Mouse (Mus musculus): ENCODE results near the gene Six5. TPM values are rescaled to one million over a fixed set of nuclear protein-coding genes. Genes with fewer than 3 reads are reported as not detected.

Gene Six5
- polyA plus RNA-seq, 1 experiment from 2014 or later = 2.5 TPM

- Histone ChIP-seq H3K4me3 (replicated peaks; ENCODE audit: low read length) (no peak overlapping the region), H3K9ac (no peak overlapping the region), H3K27ac (no peak overlapping the region), H3K27me3 (ENCODE audit: control insufficient read depth, insufficient read depth, low read length) (no peaks in the 10 kb centered on the region; the same call in 1 of the 2 replicates), H3K4me2 (replicated peaks) (no peak overlapping the region), H3K9me3 (ENCODE audit: control insufficient read depth, low read length) (no peaks in the 10 kb centered on the region), H3K36me3 (replicated peaks; ENCODE audit: control insufficient read depth, insufficient read depth) (peaks cover 64% of the 10 kb centered on the region), H3K4me1 (replicated peaks; ENCODE audit: control insufficient read depth, insufficient read depth, low read length) (peaks cover 11% of the 10 kb centered on the region)
- DNase-seq (ENCODE audit: low spot score) (no peak), ATAC-seq (ENCODE audit: low FRiP score) (no peak)
- WGBS = 94% methylated on average over 4 of the region's 4 CpGs
Measured at GRCm38 (mm10) chr7:19082171-19082570, 12.2 kb upstream of the Six5 start.

- Histone ChIP-seq H3K4me3 (replicated peaks; ENCODE audit: low read length) (no peak overlapping the region), H3K4me1 (replicated peaks; ENCODE audit: control insufficient read depth, insufficient read depth, low read length) (peaks cover 2% of the 10 kb centered on the region; the same call in 1 of the 2 replicates), H3K4me2 (replicated peaks) (no peak overlapping the region), H3K27me3 (ENCODE audit: control insufficient read depth, insufficient read depth, low read length) (no peaks in the 10 kb centered on the region; the same call in 1 of the 2 replicates), H3K36me3 (replicated peaks; ENCODE audit: control insufficient read depth, insufficient read depth) (peaks cover 70% of the 10 kb centered on the region), H3K9me3 (ENCODE audit: control insufficient read depth, low read length) (no peaks in the 10 kb centered on the region), H3K9ac (no peak overlapping the region), H3K27ac (no peak overlapping the region)
- DNase-seq (ENCODE audit: low spot score) (no peak), ATAC-seq (ENCODE audit: low FRiP score) (no peak)
- 66% methylated on average over 6 of the region's 6 CpGs for WGBS
Measured at GRCm38 (mm10) chr7:19083096-19083495, 11.3 kb upstream of the Six5 start.

- H3K4me1 ChIP-seq (replicated peaks; ENCODE audit: control insufficient read depth, insufficient read depth, low read length) = no peaks in the 10 kb centered on the region
- H3K9ac ChIP-seq = no peak within 1 kb of the TSS
- DNase-seq (ENCODE audit: low spot score) (no peak), ATAC-seq (ENCODE audit: low FRiP score) (no peak)
- no peak within 1 kb of the TSS for H3K4me2 ChIP-seq (replicated peaks)
- no peaks in the 10 kb centered on the region; the same call in 1 of the 2 replicates for H3K27me3 ChIP-seq (ENCODE audit: control insufficient read depth, insufficient read depth, low read length)
- H3K9me3 ChIP-seq (ENCODE audit: control insufficient read depth, low read length) = no peaks in the 10 kb centered on the region
- H3K27ac ChIP-seq = no peak within 1 kb of the TSS
- no peak within 1 kb of the TSS for H3K4me3 ChIP-seq (replicated peaks; ENCODE audit: low read length)
- peaks cover 70% of the 10 kb centered on the region for H3K36me3 ChIP-seq (replicated peaks; ENCODE audit: control insufficient read depth, insufficient read depth)
- 49% methylated on average over 9 of the region's 10 CpGs for WGBS
Measured at GRCm38 (mm10) chr7:19083701-19084100, 10.7 kb upstream of the Six5 start, which contains the start of gene Dmpk. TSS of gene Dmpk (plus strand) at chr7:19083849.

- 78% methylated on average over 6 of the region's 6 CpGs for WGBS
- no peak for ATAC-seq (ENCODE audit: low FRiP score)
- no peak overlapping the region for H3K27ac ChIP-seq
- DNase-seq (ENCODE audit: low spot score) = no peak
- no peaks in the 10 kb centered on the region for H3K9me3 ChIP-seq (ENCODE audit: control insufficient read depth, low read length)
- no peaks in the 10 kb centered on the region; the same call in 1 of the 2 replicates for H3K27me3 ChIP-seq (ENCODE audit: control insufficient read depth, insufficient read depth, low read length)
- H3K4me1 ChIP-seq (replicated peaks; ENCODE audit: control insufficient read depth, insufficient read depth, low read length) = no peaks in the 10 kb centered on the region
- no peak overlapping the region for H3K4me3 ChIP-seq (replicated peaks; ENCODE audit: low read length)
- H3K9ac ChIP-seq = no peak overlapping the region
- no peak overlapping the region for H3K4me2 ChIP-seq (replicated peaks)
- peaks cover 70% of the 10 kb centered on the region for H3K36me3 ChIP-seq (replicated peaks; ENCODE audit: control insufficient read depth, insufficient read depth)
Measured at GRCm38 (mm10) chr7:19084277-19084771, 10.1 kb upstream of the Six5 start.

GRCm38 (mm10) chr7:19084921-19085473, 9.4 kb upstream of the Six5 start:
- WGBS = 18% methylated on average over 9 of the region's 9 CpGs
- Histone ChIP-seq H3K36me3 (replicated peaks; ENCODE audit: control insufficient read depth, insufficient read depth) (peaks cover 69% of the 10 kb centered on the region), H3K9ac (no peak overlapping the region), H3K4me2 (replicated peaks) (no peak overlapping the region), H3K27me3 (ENCODE audit: control insufficient read depth, insufficient read depth, low read length) (no peaks in the 10 kb centered on the region; the same call in 1 of the 2 replicates), H3K9me3 (ENCODE audit: control insufficient read depth, low read length) (no peaks in the 10 kb centered on the region), H3K4me3 (replicated peaks; ENCODE audit: low read length) (no peak overlapping the region), H3K27ac (no peak overlapping the region), H3K4me1 (replicated peaks; ENCODE audit: control insufficient read depth, insufficient read depth, low read length) (no peaks in the 10 kb centered on the region)
- ATAC-seq (ENCODE audit: low FRiP score) (no peak), DNase-seq (ENCODE audit: low spot score) (no peak)

- Histone ChIP-seq H3K4me1 (replicated peaks; ENCODE audit: control insufficient read depth, insufficient read depth, low read length) (no peaks in the 10 kb centered on the region), H3K27ac (no peak overlapping the region), H3K4me3 (replicated peaks; ENCODE audit: low read length) (no peak overlapping the region), H3K36me3 (replicated peaks; ENCODE audit: control insufficient read depth, insufficient read depth) (peaks cover 69% of the 10 kb centered on the region), H3K4me2 (replicated peaks) (no peak overlapping the region), H3K27me3 (ENCODE audit: control insufficient read depth, insufficient read depth, low read length) (no peaks in the 10 kb centered on the region; the same call in 1 of the 2 replicates), H3K9me3 (ENCODE audit: control insufficient read depth, low read length) (no peaks in the 10 kb centered on the region), H3K9ac (no peak overlapping the region)
- 16% methylated on average over 6 of the region's 6 CpGs for WGBS
- no peak for ATAC-seq (ENCODE audit: low FRiP score)
- DNase-seq (ENCODE audit: low spot score) = no peak
Measured at GRCm38 (mm10) chr7:19085495-19085894, 8.9 kb upstream of the Six5 start.

GRCm38 (mm10) chr7:19086042-19086441, 8.4 kb upstream of the Six5 start:
- no peak overlapping the region for H3K27ac ChIP-seq
- no peaks in the 10 kb centered on the region for H3K9me3 ChIP-seq (ENCODE audit: control insufficient read depth, low read length)
- peaks cover 3% of the 10 kb centered on the region; the same call in 1 of the 2 replicates for H3K27me3 ChIP-seq (ENCODE audit: control insufficient read depth, insufficient read depth, low read length)
- DNase-seq (ENCODE audit: low spot score) (no peak), ATAC-seq (ENCODE audit: low FRiP score) (no peak)
- WGBS = 20% methylated on average over 14 of the region's 14 CpGs
- H3K4me1 ChIP-seq (replicated peaks; ENCODE audit: control insufficient read depth, insufficient read depth, low read length) = no peaks in the 10 kb centered on the region
- no peak overlapping the region for H3K9ac ChIP-seq
- H3K4me2 ChIP-seq (replicated peaks) = no peak overlapping the region
- H3K4me3 ChIP-seq (replicated peaks; ENCODE audit: low read length) = no peak overlapping the region
- peaks cover 68% of the 10 kb centered on the region for H3K36me3 ChIP-seq (replicated peaks; ENCODE audit: control insufficient read depth, insufficient read depth)

GRCm38 (mm10) chr7:19086760-19087159, 7.6 kb upstream of the Six5 start:
- Histone ChIP-seq H3K27me3 (ENCODE audit: control insufficient read depth, insufficient read depth, low read length) (peaks cover 8% of the 10 kb centered on the region; the same call in 1 of the 2 replicates), H3K9me3 (ENCODE audit: control insufficient read depth, low read length) (no peaks in the 10 kb centered on the region), H3K4me3 (replicated peaks; ENCODE audit: low read length) (no peak overlapping the region), H3K36me3 (replicated peaks; ENCODE audit: control insufficient read depth, insufficient read depth) (peaks cover 67% of the 10 kb centered on the region), H3K9ac (no peak overlapping the region), H3K4me2 (replicated peaks) (no peak overlapping the region), H3K4me1 (replicated peaks; ENCODE audit: control insufficient read depth, insufficient read depth, low read length) (no peaks in the 10 kb centered on the region), H3K27ac (no peak overlapping the region)
- DNase-seq (ENCODE audit: low spot score) (no peak), ATAC-seq (ENCODE audit: low FRiP score) (no peak)
- 66% methylated on average over 18 of the region's 18 CpGs for WGBS

GRCm38 (mm10) chr7:19088813-19089212, 5.6 kb upstream of the Six5 start:
- Histone ChIP-seq H3K27ac (no peak overlapping the region), H3K4me3 (replicated peaks; ENCODE audit: low read length) (no peak overlapping the region), H3K9ac (no peak overlapping the region), H3K36me3 (replicated peaks; ENCODE audit: control insufficient read depth, insufficient read depth) (peaks cover 59% of the 10 kb centered on the region), H3K9me3 (ENCODE audit: control insufficient read depth, low read length) (no peaks in the 10 kb centered on the region), H3K4me1 (replicated peaks; ENCODE audit: control insufficient read depth, insufficient read depth, low read length) (peaks cover 16% of the 10 kb centered on the region; the same call in 1 of the 2 replicates), H3K27me3 (ENCODE audit: control insufficient read depth, insufficient read depth, low read length) (peaks cover 16% of the 10 kb centered on the region), H3K4me2 (replicated peaks) (no peak overlapping the region)
- no peak for ATAC-seq (ENCODE audit: low FRiP score)
- peak; percentile 59 for DNase-seq (ENCODE audit: low spot score)
- 41% methylated on average over 10 of the region's 10 CpGs for WGBS
